Mouse (Mus musculus) fat pad, adult 2 months (tissue): ENCODE data around the gene Prdx6.

Experiments
- DNase-seq: peaks from one replicate; pipeline ENCODE4 v3.0.0-alpha.2; 2011; ENCODE audit warnings: low read depth, low spot score; ENCODE audit errors: extremely low read depth

Prdx6 gene

GRCm38 (mm10) chr1:161250604-161251416 lies at the start of gene Prdx6:
TSS of gene Prdx6 (minus strand) at chr1:161251219.
- DNase-seq: no peak

GRCm38 (mm10) chr1:161288256-161288655 lies 37.2 kb upstream of the Prdx6 start:
- DNase-seq: no peak

- no peak for DNase-seq
These were observed 35.8 kb upstream of the Prdx6 start for GRCm38 (mm10) chr1:161286726-161287310.

- no peak for DNase-seq
These were observed 30.2 kb upstream of the Prdx6 start for GRCm38 (mm10) chr1:161281054-161281688.

- DNase-seq: no peak
These were observed 28.4 kb upstream of the Prdx6 start for GRCm38 (mm10) chr1:161279244-161279908.

GRCm38 (mm10) chr1:161273486-161273885 lies 22.5 kb upstream of the Prdx6 start:
- DNase-seq: no peak

- no peak for DNase-seq
These were observed 20.4 kb upstream of the Prdx6 start for GRCm38 (mm10) chr1:161271461-161271810.

- no peak for DNase-seq
These were observed 19.9 kb upstream of the Prdx6 start for GRCm38 (mm10) chr1:161270776-161271460.

GRCm38 (mm10) chr1:161269346-161269745 lies 18.3 kb upstream of the Prdx6 start:
- no peak for DNase-seq

- DNase-seq: no peak
These were observed 17.9 kb upstream of the Prdx6 start for GRCm38 (mm10) chr1:161268884-161269283.

GRCm38 (mm10) chr1:161268116-161268515 lies 17.1 kb upstream of the Prdx6 start:
- DNase-seq: no peak

GRCm38 (mm10) chr1:161264961-161265360 lies 13.9 kb upstream of the Prdx6 start:
- DNase-seq: no peak

GRCm38 (mm10) chr1:161263584-161263983 lies 12.6 kb upstream of the Prdx6 start:
- no peak for DNase-seq

- no peak for DNase-seq
These were observed 11.5 kb upstream of the Prdx6 start for GRCm38 (mm10) chr1:161262542-161262941.

- no peak for DNase-seq
These were observed 9.7 kb upstream of the Prdx6 start for GRCm38 (mm10) chr1:161260761-161261160.

- no peak for DNase-seq
These were observed 8.1 kb upstream of the Prdx6 start for GRCm38 (mm10) chr1:161259142-161259541.

GRCm38 (mm10) chr1:161258331-161258730 lies 7.3 kb upstream of the Prdx6 start:
- DNase-seq: no peak

- no peak for DNase-seq
These were observed 5.9 kb upstream of the Prdx6 start for GRCm38 (mm10) chr1:161256918-161257317.

- DNase-seq: no peak
These were observed 3.3 kb upstream of the Prdx6 start for GRCm38 (mm10) chr1:161254361-161254760.

GRCm38 (mm10) chr1:161252901-161253300 lies 1.9 kb upstream of the Prdx6 start:
- DNase-seq: no peak

GRCm38 (mm10) chr1:161252365-161252764 lies 1.3 kb upstream of the Prdx6 start:
- DNase-seq: no peak
